Mouse (Mus musculus) midbrain, embryonic 16.5 days (tissue): ENCODE data around the gene Ski. TPM values are rescaled to one million over a fixed set of nuclear protein-coding genes. Genes with fewer than 3 reads are reported as not detected.
A peak's percentile ranks its signal among the peaks of the same experiment; 100 is the strongest.

ENCODE experiments used
- ATAC-seq: fragments of 200-750 bp; cut with Nextera tagmentation; 2 replicates; pipeline ENCODE4 v1.8.0; 2017; ENCODE audit warnings: moderate TSS enrichment
- H3K27ac ChIP-seq: fragments of 300-500 bp; sonication (generic); 2 replicates; pipeline ENCODE4 v1.5.1; 2014; ENCODE audit warnings: mild to moderate bottlenecking, low read length, mixed read lengths
- H3K27me3 ChIP-seq: fragments of 300-500 bp; sonication (generic); 2 replicates; pipeline ENCODE4 v1.6.1; 2014; ENCODE audit warnings: low read depth, low read length, mixed read lengths; ENCODE audit not compliant: control insufficient read depth, insufficient read depth
- H3K36me3 ChIP-seq: fragments of 300-500 bp; sonication (generic); 2 replicates; pipeline ENCODE4 v1.6.1; 2014; ENCODE audit warnings: mild to moderate bottlenecking, low read length, moderate library complexity, mixed read lengths; ENCODE audit not compliant: control insufficient read depth, insufficient read depth
- H3K4me1 ChIP-seq: fragments of 300-500 bp; sonication (generic); 2 replicates; pipeline ENCODE4 v1.6.1; 2014; ENCODE audit warnings: mild to moderate bottlenecking, low read length, mixed read lengths; ENCODE audit not compliant: control insufficient read depth, insufficient read depth
- H3K4me2 ChIP-seq: fragments of 300-500 bp; sonication (generic); 2 replicates; pipeline ENCODE4 v1.6.1; 2014; ENCODE audit warnings: mild to moderate bottlenecking, low read length, mixed read lengths
- H3K4me3 ChIP-seq: fragments of 300-500 bp; sonication (generic); 2 replicates; pipeline ENCODE4 v1.5.1; 2014; ENCODE audit warnings: low read depth, mild to moderate bottlenecking, low read length, moderate library complexity, mixed read lengths
- H3K9ac ChIP-seq: fragments of 300-500 bp; sonication (generic); 2 replicates; pipeline ENCODE4 v1.6.1; 2014; ENCODE audit warnings: low read depth, low read length, mixed read lengths
- H3K9me3 ChIP-seq: fragments of 300-500 bp; sonication (generic); replicated peaks from 2 replicates; pipeline ENCODE4 v1.6.1; 2014; ENCODE audit warnings: mild to moderate bottlenecking, low read length, mixed read lengths; ENCODE audit not compliant: control insufficient read depth, poor library complexity, severe bottlenecking
- WGBS: fragments of 180-500 bp; shearing (Covaris S2); extraction: QIAGEN DNeasy Blood & Tissue Kit; methylation state at CpG from one replicate; pipeline ENCODE4 v1.1.7; 2014; 5-methylcytosine and 5-hydroxymethylcytosine counted together
- polyA plus RNA-seq: library from polyadenylated mRNA; unstranded; fragments of >200 nt; fragmentation: Nextera tagmentation; extraction: Ambion mirVana; gene quantifications from 2 replicates; pipeline ENCODE4 v1.2.1, GENCODE M21; 2015

The Ski gene
- polyA plus RNA-seq, 1 experiment from 2014 or later, result 9.6 TPM

DNA sequence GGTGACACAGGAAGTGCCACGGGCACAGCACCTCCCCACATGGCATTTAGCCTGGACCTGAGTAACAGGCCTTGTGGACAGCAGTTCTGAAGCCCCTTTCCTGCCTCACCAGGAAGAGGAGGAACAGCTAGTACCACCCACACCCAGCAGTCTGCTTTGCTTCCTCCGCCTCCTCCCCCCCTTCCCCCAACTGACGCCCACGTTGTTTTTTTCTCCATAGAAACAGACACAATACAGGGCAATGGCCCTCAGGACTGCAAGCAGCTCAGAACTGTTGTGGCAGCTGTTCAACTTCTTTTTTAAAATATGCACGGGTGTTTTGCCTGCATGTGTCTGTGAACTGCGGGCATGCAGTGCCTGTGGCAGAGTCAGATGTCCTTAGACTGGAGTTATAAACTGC, 44.1 kb downstream of the Ski start:
- Histone ChIP-seq H3K9me3 (no peaks in the 10 kb centered on the region), H3K27me3 (no peaks in the 10 kb centered on the region), H3K27ac (peak overlapping the region; percentile 69), H3K4me3 (no peak overlapping the region), H3K4me1 (peaks cover 44% of the 10 kb centered on the region), H3K4me2 (peak overlapping the region; percentile 28), H3K36me3 (no peaks in the 10 kb centered on the region), H3K9ac (0 out of 2 replicates have a peak overlapping the region, but pooled peaks have one; percentile 25)
- 4% methylated on average over 6 of the region's 6 CpGs for WGBS
- ATAC-seq, result peak; percentile 49; the same call in 1 of the 2 replicates

DNA sequence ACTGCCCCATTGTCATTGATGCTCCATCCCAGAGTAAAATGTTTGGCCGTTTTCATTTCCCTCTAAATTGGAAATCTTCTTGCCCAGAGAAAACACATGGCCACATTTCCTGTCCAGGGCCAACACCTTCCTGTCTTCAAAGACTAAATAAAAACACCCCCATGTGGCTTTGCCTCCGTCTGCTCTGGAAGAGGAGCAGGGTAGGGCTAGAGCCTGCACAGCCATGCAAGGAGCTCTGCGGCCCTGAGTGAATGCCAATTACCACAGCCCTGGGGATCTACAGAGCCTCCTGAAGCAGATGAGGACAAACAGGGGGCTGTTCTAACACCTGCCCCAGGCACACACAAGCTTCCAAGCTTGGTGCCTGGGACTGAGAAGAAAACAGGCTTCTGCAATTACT, 46.2 kb downstream of the Ski start:
- Histone ChIP-seq H3K27ac (no peak overlapping the region), H3K9me3 (no peaks in the 10 kb centered on the region), H3K27me3 (no peaks in the 10 kb centered on the region), H3K4me1 (peaks cover 65% of the 10 kb centered on the region), H3K36me3 (no peaks in the 10 kb centered on the region), H3K4me3 (no peak overlapping the region), H3K9ac (no peak overlapping the region), H3K4me2 (no peak overlapping the region)
- 60% methylated on average over 3 of the region's 3 CpGs for WGBS
- ATAC-seq, result no peak

DNA sequence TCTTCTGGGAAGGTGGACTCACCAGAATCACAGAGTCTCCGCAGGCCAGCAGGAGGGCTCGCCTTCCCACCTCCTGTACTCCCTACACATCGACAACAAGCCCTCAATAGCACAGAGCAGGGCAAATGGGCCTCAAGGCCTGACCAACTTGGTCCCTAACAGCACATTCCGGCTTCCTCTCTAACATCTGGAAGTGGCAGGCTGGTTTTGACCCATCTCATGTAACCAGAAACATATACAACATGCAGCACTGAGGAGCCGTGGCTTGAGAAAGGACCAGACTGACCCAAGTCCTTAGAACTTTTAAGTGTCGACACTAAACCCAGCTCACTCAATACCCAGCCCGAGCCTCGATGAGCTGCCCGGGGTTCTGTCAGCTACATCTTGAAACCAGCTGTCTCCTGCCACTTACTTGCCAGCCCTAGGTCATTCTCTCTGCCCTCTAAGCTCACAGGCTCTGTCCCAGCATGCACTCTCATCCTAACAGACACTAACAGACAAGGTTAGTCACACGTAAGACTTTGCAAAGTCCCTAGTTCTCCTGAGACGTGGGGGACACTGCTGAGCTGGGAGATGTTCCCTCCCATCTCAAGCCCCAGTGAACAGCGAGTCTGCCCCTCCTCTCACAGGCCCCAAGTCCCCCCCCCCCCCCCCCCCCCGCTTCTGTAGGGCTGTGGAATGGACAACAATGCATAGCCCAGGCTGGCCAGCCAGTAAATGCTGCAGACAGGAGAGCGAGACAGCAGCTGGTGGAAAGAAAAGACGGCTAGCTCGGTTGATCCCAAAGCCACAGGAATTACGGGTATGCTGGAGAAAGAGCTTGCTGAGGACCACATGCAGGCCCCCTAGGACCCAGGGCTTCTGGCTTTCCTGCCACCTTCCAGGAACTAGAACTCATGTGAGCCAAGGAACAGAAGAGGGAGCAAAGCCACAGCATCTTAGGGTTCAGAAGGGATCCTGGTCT, 48.3 kb downstream of the Ski start:
- Histone ChIP-seq H3K36me3 (no peaks in the 10 kb centered on the region), H3K4me2 (peak overlapping the region; percentile 12), H3K27ac (peak overlapping the region; percentile 75), H3K27me3 (no peaks in the 10 kb centered on the region), H3K4me3 (no peak overlapping the region), H3K9me3 (no peaks in the 10 kb centered on the region), H3K4me1 (peaks cover 63% of the 10 kb centered on the region), H3K9ac (peak overlapping the region; percentile 15; the same call in 1 of the 2 replicates)
- WGBS, result 24% methylated on average over 16 of the region's 17 CpGs
- peak; percentile 3; the same call in 1 of the 2 replicates for ATAC-seq

DNA sequence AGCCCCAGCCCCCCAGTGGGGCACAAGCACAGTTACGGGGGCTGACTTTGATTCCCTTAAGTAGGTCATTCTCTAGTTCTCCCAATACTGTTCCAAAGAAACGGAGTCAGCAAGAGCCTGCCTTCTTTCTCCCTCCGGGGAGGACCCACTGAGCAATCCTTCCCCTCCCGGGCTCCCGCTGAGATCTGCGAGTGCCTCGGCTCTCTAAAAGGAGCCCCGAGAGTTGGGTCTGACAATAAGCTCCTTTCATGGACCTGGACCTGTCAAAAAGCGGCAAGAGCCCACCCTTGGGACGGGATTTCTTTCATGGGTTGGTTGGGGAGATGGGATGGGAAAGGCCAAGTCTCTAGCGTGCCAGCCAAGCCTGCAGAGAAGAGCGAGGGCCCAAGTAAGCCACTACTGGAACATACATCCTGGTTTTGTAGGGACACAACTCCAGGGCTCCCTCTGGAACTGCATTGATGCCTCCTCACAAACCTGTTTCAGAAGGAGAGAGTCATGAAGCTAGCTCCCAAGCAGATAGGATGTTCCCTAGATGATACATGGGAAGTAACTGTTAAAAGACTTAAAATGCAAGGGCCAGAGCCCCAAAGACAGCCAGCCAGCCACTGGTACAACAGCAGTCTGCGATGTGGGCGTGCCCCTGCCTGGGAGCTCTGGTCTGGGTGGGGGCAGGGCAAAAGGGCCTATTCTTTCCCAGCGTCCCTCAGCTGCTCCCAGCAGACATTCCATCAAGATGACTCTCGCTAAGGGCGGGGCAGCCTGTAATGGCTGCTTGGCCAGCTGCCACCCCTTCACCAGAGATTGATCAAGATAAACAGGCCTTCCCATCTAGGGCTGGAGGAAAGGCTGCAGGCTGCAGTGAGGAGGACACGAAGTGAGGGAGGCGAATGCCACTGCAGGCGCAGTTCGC, 49.2 kb downstream of the Ski start:
- Histone ChIP-seq H3K4me2 (peak overlapping the region; percentile 12), H3K9me3 (no peaks in the 10 kb centered on the region), H3K9ac (peak overlapping the region; percentile 15; the same call in 1 of the 2 replicates), H3K4me1 (peaks cover 54% of the 10 kb centered on the region), H3K4me3 (no peak overlapping the region), H3K27ac (peak overlapping the region; percentile 75), H3K27me3 (no peaks in the 10 kb centered on the region), H3K36me3 (no peaks in the 10 kb centered on the region)
- 7% methylated on average over 21 of the region's 21 CpGs for WGBS
- ATAC-seq, result peak; percentile 72

DNA sequence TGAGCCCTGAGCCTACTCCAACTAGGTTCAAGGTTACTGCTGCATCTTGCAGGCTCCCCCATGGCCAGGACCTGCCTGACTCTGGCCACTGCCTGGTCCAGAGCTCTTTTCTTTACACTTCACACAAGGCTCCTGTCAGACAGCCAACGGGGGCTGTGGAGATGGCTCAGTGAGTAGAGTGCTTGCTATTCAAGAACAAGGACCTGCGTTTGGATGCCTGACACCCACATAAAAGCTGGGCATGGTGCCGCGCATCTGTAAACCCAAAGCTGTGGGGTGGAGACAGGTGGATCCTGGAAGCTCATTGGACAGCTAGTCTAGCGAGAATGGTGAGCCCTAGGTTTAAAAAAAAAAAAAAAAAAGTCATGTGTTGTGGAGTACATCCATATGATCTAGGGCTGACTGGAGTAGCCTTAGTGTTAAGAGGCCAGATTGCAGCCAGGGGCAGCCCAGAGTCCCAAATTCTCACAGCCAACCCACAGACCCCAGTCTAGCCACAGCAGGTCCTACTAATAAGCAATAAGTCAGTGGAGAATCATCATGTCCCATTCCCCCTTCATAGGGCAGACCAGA, 50.3 kb downstream of the Ski start:
- Histone ChIP-seq H3K9ac (no peak overlapping the region), H3K4me1 (peaks cover 44% of the 10 kb centered on the region), H3K4me2 (no peak overlapping the region), H3K27me3 (no peaks in the 10 kb centered on the region), H3K9me3 (no peaks in the 10 kb centered on the region), H3K4me3 (no peak overlapping the region), H3K36me3 (no peaks in the 10 kb centered on the region), H3K27ac (no peak overlapping the region)
- ATAC-seq, result no peak
- 57% methylated on average over 5 of the region's 5 CpGs for WGBS

DNA sequence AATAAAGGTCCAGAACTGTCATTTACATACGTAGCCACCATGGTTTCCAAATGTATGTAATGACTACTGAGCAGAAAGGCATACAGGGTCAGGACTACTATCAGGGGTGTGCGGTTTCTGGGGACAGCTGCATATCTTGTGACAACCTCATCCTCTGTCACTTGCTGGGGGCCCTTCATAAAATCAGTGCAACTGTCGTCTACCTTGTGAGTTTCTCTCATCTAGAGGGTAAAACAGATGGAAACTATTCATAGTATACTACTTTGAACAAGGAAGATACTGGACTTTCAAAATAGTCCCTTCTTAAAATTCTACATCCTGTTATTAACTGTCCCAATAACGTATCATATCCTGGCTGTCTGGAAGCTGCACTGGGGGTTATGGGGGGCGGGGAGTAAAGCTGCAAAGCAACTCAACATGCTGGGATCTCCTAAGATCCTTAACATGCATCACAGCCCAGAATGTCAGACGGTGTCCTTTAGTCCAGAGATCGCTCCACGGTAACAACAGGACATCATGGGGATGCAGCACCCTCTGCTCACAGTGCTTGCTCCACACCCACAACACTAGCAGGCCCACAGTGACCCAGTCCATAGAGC, 51.7 kb downstream of the Ski start:
- H3K27me3 ChIP-seq, result no peaks in the 10 kb centered on the region
- no peak overlapping the region for H3K9ac ChIP-seq
- H3K27ac ChIP-seq, result no peak overlapping the region
- H3K36me3 ChIP-seq, result no peaks in the 10 kb centered on the region
- peaks cover 35% of the 10 kb centered on the region for H3K4me1 ChIP-seq
- ATAC-seq, result no peak
- 82% methylated on average over 8 of the region's 8 CpGs for WGBS
- no peaks in the 10 kb centered on the region for H3K9me3 ChIP-seq
- no peak overlapping the region for H3K4me2 ChIP-seq
- H3K4me3 ChIP-seq, result no peak overlapping the region

DNA sequence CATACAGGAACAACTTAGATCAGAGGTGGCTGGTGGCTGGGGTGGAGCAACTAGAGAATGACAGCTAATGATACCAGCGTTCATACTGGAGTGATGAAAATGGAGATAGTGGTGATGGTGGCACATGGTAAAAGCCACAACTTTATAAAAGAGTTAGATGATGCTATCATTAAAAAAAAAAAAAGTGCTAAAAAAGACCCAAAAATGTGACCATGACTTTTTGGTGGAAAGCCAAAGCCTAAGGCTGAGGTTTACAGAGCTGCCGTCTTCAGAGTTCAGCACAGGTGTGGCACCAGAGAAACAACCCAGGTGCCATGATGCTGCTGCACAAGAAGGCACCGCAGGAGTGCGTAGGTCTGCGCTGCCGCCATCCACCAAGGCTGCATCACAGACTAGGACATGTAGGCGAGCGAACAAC, 53.5 kb downstream of the Ski start:
- no peak overlapping the region for H3K4me3 ChIP-seq
- peaks cover 27% of the 10 kb centered on the region for H3K4me1 ChIP-seq
- no peak overlapping the region for H3K4me2 ChIP-seq
- no peaks in the 10 kb centered on the region for H3K27me3 ChIP-seq
- ATAC-seq, result no peak
- no peaks in the 10 kb centered on the region for H3K9me3 ChIP-seq
- no peaks in the 10 kb centered on the region for H3K36me3 ChIP-seq
- WGBS, result 96% methylated on average over 8 of the region's 8 CpGs
- H3K9ac ChIP-seq, result no peak overlapping the region
- no peak overlapping the region for H3K27ac ChIP-seq

DNA sequence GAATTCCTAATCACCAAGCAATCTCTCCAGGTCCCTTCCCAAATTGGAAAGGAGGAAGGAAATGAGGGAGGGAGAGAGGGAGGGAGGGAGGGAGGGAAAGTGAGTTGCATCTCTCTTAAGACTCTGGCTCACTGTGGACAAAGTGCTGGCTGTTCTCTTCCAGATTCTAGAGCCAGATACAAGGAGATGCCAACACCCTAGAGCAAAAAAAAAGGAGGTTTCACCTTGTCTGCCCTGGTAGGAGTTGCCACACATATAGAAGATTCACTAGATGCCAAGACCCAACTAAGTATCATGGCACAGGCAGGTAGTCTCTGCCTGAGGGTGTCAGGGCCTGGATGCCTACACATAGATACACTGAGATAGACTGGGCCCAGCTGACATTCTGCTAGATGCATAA, 56.5 kb downstream of the Ski start:
- Histone ChIP-seq H3K4me1 (peaks cover 14% of the 10 kb centered on the region), H3K27ac (no peak overlapping the region), H3K9me3 (no peaks in the 10 kb centered on the region), H3K9ac (no peak overlapping the region), H3K36me3 (no peaks in the 10 kb centered on the region), H3K27me3 (no peaks in the 10 kb centered on the region), H3K4me3 (no peak overlapping the region), H3K4me2 (no peak overlapping the region)
- no peak for ATAC-seq
